Mouse (Mus musculus): ENCODE measurements around the gene Abhd14b.
"Not testable (repeated sequence)": the region's sequence is repeated elsewhere in the genome, so short reads cannot be mapped to it uniquely, and the experiment has no call there.

The Abhd14b gene

GRCm38 (mm10) chr9:106477649-106478048 lies 30.4 kb downstream of the Abhd14b start:
- DNase-seq, result no peak

- no peak for DNase-seq
Observed at GRCm38 (mm10) chr9:106478101-106478500, 30.8 kb downstream of the Abhd14b start.

- no peak for DNase-seq
Observed at GRCm38 (mm10) chr9:106480541-106480940, 33.3 kb downstream of the Abhd14b start.

- no peak for DNase-seq
Observed at GRCm38 (mm10) chr9:106481075-106481474, 33.8 kb downstream of the Abhd14b start.

GRCm38 (mm10) chr9:106481676-106482075 lies 34.4 kb downstream of the Abhd14b start:
- DNase-seq, result no peak

GRCm38 (mm10) chr9:106482578-106483115 lies 35.4 kb downstream of the Abhd14b start:
- DNase-seq, result no peak

- no peak for DNase-seq
Observed at GRCm38 (mm10) chr9:106483136-106483535, 35.9 kb downstream of the Abhd14b start.

GRCm38 (mm10) chr9:106483606-106484005 lies 36.3 kb downstream of the Abhd14b start:
- no peak for DNase-seq

GRCm38 (mm10) chr9:106485076-106485475 lies 37.8 kb downstream of the Abhd14b start:
- DNase-seq, result no peak

GRCm38 (mm10) chr9:106487602-106488001 lies 40.3 kb downstream of the Abhd14b start:
- DNase-seq, result not testable (repeated sequence)

- DNase-seq, result no peak
Observed at GRCm38 (mm10) chr9:106499667-106500066, 52.4 kb downstream of the Abhd14b start, which contains the start of gene Iqcf1. Gene Iqcf1 (plus strand): TSS chr9:106499967.

GRCm38 (mm10) chr9:106501846-106502245 lies 54.6 kb downstream of the Abhd14b start:
- DNase-seq, result no peak

All from cerebellum, postnatal 36 days (tissue).